Mouse (Mus musculus) A20 (cell line): ENCODE data around the gene Ap1g2.

Experiments
- DNase-seq: peaks from one replicate; pipeline ENCODE4 v3.0.0-alpha.2; 2011; ENCODE audit warnings: low read depth, low spot score

Ap1g2 gene

GRCm38 (mm10) chr14:55089199-55089947 is 17.0 kb downstream of the Ap1g2 start:
- no peak for DNase-seq

- DNase-seq = no peak
These were observed 20.3 kb downstream of the Ap1g2 start for GRCm38 (mm10) chr14:55086009-55086514.

DNA sequence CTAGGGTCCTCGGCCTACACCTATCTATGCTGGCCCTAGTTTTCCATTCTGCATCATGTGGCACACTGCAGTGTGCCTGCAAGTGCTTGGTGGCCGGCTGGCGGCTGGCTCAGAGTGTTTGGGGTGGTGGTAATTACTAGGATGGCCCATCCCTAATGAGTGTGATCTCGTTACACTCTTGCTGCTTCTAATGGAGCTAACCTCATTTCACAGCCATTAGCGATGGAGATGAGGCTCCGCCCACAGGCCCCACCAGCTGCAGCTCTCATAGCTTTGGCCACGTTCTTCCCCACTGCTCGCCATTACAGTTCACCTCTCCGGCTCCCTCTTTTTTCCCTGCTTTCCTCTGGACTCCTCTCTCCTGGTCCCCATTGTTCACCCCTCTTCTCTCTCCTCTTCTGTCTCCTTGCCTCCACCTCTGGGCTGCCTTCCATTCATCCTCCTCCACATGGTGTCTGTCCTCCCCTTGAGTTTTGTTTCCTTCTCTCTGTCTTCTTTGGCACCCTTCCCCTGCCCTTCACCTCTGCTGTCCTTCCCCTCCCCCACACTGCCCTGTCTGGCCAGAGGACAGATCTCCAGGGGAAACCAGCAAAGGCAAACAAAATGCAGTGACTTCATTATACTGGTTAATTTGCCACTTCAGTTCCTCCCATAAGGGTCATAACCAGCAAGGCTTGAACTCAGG is 20.9 kb downstream of the Ap1g2 start:
- DNase-seq = no peak

DNA sequence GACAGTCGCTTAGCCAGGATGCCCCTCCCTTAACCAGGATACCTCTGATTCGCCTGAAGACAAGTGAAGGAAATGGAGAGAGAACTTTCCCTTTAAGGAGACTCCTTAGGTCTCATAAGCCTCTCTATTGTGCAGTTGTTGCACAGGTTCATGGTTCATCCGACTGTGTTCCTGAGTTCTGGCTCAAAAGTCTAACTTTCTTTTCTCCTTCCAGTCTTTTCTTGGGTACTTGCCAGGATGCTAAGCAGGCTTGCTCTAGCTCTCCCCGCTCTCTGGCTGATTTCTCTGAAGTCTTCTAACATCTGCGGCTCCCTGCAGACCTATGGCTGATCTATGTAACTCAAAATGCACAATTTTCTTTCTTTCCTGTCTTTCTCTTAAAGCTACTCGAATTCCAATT is 22.9 kb downstream of the Ap1g2 start:
- DNase-seq = no peak

- no peak for DNase-seq
These were observed 25.3 kb downstream of the Ap1g2 start for GRCm38 (mm10) chr14:55081105-55081504.

- DNase-seq = peak; percentile 80
These were observed 27.0 kb downstream of the Ap1g2 start for GRCm38 (mm10) chr14:55079214-55079970.

GRCm38 (mm10) chr14:55078366-55078989 is 27.9 kb downstream of the Ap1g2 start:
- DNase-seq = no peak

- DNase-seq = no peak
These were observed 28.7 kb downstream of the Ap1g2 start for GRCm38 (mm10) chr14:55077481-55078365.

DNA sequence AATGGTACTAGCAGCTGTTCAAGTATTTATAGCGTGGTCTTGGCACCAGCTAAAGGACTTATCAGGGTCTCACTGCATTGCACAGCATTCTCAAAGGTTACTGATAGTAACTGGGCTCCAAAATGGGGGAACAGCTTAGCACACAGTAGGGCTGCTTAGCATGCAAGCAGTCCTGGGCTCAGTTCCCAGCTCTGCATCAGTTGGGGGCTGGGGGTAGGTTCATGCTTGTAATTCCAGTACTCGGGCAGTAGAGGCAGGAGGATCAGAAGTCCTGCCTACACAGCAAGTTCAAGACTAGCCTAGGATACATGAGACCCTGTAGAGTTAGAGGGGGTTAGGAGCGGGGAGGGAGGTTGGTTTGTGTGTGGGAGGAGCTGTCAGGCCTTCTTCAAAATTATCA is 29.4 kb downstream of the Ap1g2 start:
- no peak for DNase-seq

- no peak for DNase-seq
These were observed 30.2 kb downstream of the Ap1g2 start for GRCm38 (mm10) chr14:55076224-55076623.

DNA sequence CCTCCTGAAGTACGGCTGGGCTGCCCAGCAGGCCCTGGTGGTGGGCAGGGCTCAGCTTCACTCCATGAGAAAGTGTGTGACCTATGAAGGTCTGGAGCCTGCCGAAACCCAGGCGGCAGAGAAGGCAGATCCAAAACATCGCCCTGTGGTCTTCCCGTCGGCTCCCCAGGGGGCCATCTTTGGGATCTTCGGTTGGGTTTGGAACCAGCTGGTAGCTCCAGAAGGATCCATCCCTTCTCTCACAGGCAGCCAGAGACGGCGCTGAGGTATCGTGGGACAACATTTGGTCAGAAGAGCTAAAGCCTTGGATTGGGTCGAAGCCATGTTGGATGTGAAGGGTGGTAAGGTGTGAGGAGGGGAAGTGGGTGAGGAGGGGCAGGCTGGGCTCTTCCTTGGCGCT is 32.0 kb downstream of the Ap1g2 start:
- DNase-seq = no peak

- no peak for DNase-seq
These were observed 34.6 kb downstream of the Ap1g2 start for GRCm38 (mm10) chr14:55071756-55072155.

- DNase-seq = no peak
These were observed 40.4 kb downstream of the Ap1g2 start for GRCm38 (mm10) chr14:55066042-55066441.

GRCm38 (mm10) chr14:55065391-55065790 is 41.0 kb downstream of the Ap1g2 start:
- no peak for DNase-seq

DNA sequence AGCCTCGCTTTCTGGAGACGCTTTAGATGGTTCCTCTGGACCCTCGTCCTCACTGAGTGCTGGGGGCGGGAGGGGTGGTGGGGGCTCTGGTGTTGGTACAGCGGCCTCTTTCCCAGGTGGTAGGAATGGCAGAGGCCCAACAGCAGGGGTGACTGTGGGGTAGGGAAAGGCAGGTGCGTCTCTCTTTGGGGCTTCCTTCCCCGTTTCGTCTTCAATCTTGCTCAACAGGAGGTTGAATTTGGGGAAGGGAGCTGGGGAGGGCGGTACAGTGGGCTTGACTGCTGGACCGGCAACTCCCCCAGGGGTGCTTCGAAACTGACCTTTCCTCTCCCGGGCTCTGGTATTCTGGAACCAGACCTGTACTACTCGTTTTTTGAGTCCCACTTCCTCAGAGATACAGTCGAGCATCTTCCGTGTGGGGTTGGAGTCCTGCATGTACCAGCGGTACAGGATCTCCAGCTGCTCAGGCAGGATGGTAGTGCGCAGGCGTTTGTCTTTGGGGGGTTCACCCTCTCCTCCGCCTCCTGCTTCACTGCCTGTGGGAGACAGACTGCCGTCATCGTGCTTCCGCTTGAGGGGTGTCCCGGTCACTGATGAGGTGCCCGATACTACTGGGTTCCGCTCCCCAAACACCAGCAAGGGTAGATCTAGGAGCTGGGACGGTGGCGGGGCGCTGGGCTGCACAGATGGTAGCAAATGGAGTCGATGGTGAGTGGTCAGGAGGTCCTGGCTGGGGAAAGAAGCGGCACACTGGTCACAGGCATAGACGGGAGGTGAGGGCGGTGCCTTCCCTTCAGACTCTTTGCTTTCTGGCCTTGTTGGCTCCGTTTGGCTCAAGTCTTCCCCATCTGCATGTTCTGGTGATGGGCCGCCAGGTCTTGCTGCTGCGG is 41.7 kb downstream of the Ap1g2 start:
- peak; percentile 72 for DNase-seq

- peak; percentile 55 for DNase-seq
These were observed 42.6 kb downstream of the Ap1g2 start for GRCm38 (mm10) chr14:55063581-55064381.

- no peak for DNase-seq
These were observed 43.3 kb downstream of the Ap1g2 start for GRCm38 (mm10) chr14:55063117-55063516.

GRCm38 (mm10) chr14:55062626-55063025 is 43.8 kb downstream of the Ap1g2 start:
- no peak for DNase-seq

DNA sequence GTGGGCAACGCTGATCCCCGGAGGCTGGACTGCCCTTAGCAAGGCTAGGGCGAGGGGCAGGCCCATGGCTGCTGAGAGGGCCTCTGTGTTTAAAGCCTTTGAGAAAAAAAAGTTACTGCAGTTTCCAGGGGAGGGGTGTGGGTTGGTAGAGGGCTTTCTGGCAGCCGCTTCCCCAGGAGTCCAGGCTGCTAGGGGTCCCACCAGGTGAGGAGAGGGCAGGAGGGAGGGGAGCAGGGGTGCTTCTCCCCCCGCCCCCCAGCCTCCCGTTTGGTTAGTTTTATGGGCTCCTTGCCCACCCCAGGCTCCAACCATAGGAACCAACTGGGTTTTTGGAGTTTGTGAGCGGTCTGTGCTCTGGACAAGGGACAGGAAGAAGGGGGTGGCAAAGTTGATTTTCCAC is 44.5 kb downstream of the Ap1g2 start:
- DNase-seq = no peak
